Mouse (Mus musculus) adrenal gland, adult 18-20 months (tissue): ENCODE measurements around the gene Lrrc20. TPM values are rescaled to one million over a fixed set of nuclear protein-coding genes. Genes with fewer than 3 reads are reported as not detected.
A peak's percentile ranks its signal among the peaks of the same experiment; 100 is the strongest.
"Not testable (repeated sequence)": the region's sequence is repeated elsewhere in the genome, so short reads cannot be mapped to it uniquely, and the experiment has no call there.

Experiments
- DNase-seq, 2 experiments: peaks; one replicate each; pipeline ENCODE4 v3.0.0; 2021 to 2022; ENCODE audit warnings: low spot score in 2 of 2
- total RNA-seq, 2 experiments: library from RNA; stranded (reverse); gene quantifications; 1 replicate in 1 of 2; 2 replicates in 1 of 2; pipeline ENCODE4 v1.2.3; 2021

Gene Lrrc20
- total RNA-seq, 2 experiments from 2014 or later, result 7.4 to 15.9 TPM

DNA sequence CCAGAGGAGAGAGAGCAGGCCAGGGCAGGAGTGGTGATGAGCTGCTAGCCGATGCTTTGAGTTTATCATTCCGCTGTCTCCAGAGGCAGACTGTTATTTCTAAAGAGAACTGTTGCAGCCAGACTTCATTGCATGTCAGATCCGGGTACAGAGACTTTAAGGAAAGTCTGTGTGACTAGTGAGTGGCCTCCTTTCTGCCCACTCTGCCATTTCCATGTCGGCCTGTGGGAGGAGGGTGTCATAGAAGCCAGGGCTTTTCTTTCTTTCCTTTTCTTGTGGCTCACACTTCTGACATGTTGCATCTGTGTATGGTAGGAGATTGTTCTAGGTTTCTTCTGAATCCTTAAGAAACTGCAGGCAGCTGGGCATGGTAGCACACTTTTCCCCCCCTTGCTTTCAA, 88.8 kb downstream of the Lrrc20 start:
- no peak for DNase-seq

DNA sequence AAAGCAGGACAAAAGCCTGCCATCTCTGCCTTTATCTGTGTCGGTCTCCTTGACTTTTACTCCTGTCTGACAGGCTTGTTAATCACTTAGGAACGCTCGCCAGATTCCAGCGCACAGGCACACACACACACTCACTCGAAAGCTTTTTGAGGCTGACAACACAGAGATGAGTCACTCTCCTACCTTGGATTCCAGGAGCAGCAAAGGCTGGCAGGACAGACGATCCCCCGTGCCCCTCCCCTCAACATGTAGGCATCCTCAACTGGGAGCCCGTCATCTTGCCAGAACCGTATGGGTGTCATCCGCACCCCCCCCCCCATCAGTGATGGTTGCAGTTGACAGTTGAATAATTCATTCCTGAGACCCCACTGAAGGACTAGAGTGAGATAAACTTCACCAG, 94.6 kb downstream of the Lrrc20 start:
- peak in 1 of 2 experiments; percentile 31 for DNase-seq

DNA sequence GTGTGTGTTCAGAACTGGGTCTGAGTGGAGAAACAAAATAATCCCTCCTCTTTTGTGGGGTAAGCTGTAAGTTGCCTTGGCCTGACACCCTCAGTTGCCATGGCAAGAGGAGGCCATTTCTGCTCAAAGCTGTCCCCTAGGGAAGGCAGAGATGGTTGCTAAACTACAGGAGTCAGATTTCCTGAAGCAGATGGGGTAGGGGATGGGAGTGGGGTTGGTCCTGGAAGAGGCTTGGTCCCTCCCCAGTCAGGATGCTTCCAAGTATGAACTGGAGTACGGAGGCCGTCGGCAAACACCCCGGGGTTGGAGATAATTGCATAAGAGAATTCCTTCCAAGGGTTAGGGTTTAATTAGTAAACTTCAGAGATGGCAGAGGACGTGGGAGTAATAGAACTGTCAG, 96.5 kb downstream of the Lrrc20 start:
- DNase-seq, result no peak

DNA sequence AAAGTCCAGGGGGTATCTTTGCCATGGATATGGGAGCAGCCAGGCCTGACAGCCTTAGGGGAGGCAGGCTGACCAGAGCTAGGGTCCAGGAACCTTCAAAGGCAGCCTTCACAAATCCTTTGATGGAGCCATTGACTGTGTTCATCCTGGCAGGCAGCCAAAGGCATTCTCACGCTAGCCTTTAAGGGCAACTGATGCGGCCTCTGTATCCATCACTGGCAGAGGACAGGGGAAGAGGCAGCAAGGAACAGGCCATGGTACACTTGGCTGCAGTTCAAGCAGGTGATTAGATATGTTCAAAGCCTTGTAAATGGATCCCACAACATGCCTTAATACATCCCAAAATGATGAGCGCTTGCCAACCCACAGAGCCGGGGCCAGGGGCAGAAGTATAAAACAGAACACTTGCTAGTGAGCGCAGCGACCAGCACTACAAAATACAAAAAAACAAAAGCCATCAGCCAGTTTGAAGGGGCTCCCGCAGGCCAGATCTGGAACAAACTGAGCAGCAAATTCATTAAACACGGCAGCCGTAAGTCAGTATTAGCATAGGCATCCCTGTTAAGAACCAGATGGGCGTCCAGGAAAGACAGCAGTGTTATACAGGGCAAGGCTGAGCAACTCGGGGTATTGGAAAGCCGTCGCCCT, 100.6 kb downstream of the Lrrc20 start:
- DNase-seq, result peak; percentile 33 to 39

DNA sequence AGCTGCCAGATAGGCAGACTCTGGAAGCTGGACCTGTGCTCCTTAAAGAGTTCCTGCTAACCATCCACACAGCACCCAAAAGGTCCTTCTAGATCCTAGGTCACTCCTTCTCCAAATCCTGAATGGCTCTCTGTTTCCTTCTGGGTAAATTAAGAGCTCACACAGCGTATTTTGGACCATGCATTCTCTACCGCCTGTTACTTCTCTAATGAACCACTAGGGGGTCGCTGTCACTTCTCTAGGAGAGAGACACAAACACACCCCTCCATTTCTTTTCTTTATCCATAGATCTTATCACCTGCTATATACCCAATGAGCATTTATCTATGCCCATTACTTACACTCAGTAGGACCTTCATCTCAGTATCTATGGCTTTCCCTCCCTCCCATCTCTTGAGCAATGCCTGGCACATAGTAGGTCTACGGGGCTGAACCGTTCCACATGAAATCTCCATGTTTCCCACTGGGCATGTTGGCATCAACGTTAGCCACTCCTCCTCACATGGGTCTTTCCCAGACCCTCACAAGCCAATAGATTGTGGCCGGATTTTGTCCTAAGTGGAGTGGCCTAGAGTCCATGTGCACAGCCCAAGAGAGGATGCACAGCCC, 111.7 kb downstream of the Lrrc20 start:
- no peak for DNase-seq

DNA sequence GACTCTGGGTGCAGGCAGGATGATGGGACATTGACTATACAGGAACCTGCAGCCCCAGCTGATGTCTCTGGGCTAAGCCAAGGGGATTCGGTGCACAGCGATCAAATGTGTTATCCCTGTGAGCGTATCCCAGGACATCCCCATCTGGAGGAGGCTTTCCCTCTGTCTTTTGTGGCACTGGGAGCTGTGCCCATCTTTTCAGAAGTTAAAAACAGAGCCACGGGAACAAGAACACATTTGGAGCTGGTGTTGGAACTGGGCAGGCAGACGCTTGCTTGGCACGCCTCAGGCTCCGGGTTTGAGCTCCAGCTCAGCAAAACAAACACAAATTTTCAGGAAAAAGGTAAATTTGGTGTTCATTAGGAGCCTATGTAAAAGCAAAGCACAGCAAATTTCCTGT, 122.4 kb downstream of the Lrrc20 start:
- DNase-seq, result no peak

DNA sequence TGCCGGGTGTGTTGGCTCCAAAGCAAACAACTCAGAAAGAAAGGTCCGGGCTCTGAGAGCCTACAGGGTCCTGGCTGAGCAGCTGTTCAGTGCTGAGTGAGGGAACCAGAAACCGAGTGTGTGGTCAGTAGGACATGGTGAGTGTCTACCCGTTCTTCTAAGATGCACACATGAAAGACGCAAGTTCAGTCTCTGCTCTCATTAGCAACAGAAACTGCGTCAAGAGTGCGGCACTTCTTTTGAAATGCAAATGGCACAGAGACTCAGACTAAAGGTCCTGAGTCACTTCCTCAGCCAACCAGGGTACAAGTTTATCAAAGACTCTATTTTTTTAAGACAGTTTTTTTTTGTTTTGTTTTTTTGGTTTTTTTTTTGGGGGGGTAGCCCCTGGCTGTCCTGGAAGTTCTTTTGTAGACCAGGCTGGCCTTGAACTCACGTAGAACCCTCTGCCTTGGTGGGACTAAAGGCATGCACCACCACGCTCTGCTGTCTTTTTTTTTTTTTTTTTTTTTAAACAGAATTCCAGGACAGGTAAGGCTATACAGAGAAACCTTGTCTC, 124.0 kb downstream of the Lrrc20 start:
- no peak for DNase-seq

DNA sequence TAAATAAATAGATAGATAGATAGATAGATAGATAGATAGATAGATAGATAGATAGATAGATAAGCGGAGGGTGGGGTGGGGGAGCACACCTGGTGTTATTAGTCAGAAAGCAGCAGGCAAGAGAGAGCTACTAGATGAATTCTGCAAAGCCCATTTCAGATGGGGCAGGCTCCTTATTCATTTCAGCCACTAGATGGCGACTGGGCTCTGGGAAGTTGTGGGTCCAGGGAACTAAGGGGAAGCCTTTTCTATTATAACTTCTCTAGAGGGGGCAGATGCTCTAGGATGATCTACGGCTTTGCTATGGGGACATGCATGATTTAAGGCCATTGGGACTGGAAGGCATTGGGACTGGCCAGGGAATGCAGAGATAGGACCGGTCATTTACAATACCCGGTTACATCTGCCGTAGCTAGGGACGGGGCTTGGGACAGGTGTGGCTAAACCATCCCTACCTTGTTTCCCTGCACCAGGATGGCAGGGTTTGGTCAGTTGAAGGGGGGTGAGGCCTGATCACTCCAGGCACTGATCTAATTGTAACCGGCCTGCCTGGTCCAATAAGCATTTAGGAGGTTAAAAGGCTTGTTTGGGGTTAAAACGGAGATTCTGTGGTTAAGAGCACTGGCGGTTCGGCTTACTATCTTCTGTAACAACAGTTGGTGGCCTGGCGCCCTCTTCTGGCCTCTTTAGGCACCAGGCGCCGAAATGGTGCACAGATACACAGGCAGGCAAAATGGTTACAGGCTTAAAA, 126.9 kb downstream of the Lrrc20 start:
- DNase-seq, result peak; percentile 48 to 60

DNA sequence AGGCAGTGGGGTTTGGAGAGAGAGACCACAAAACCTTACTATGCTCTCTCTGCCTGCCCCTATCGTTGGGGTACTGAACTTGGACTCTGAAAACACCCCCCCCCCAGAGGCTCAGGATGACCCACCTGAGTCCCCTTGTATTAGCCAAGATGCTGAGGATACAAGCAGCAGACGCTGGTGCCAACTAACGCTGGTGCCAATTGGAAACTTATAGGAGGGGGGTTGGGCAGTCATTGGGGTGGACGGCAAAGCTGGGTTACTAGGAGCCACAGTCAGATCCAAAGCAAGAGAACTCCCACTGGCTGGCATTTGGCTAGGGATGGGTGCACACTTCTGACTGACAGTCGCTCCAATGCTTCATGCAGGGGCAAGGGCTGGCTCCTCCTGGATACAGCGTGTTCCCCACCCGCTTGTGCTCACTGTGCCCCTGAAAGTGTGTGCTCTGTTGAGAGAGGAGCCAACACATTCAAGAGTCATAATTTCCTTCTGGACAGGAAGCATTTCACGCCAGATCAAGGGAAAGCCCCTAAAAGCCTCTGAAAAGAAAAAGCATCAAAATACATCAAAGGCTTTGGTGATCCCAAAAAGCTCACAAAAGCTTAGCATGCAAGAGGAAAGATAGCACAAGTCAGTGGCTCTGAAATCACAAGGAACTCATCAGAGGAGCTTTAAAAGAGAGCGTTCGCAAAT, 128.9 kb downstream of the Lrrc20 start:
- DNase-seq, result no peak

DNA sequence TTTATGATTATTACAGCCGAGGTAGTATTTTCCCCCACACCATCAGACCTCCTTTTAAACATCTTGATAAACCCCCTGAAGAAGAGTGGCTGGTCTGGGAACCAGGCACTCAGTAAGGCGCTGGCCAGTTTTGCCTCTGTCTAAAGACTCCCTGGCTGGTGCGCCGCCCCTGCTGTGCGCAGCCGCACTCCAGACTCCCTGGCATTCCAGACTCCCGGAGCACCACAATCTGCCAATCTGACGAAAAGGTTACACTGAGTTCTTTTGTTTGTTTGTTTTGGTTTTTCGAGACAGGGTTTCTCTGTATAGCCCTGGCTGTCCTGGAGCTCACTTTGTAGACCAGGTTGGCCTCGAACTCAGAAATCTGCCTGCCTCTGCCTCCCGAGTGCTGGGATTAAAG, 129.8 kb downstream of the Lrrc20 start:
- DNase-seq, result not testable (repeated sequence)

DNA sequence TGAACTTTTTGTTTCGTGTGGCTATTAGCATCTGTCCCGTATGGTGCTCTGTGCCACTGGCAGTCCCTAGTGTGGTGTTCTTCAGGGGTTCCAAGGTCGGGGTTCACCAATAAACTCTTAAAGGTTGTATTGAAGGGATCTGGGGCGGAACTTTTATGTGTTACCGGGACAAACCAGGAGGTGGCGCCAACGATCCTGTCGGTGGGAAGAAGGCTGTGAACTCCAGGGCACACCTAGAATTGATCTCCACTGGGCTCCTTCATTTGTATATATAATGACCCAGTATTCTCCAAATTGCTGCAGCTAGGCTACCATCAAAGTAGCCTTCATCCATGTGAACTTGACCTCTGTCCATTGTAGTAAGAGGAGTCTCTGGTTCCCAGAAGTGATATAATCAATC, 130.2 kb downstream of the Lrrc20 start:
- DNase-seq, result peak; percentile 64 to 78

DNA sequence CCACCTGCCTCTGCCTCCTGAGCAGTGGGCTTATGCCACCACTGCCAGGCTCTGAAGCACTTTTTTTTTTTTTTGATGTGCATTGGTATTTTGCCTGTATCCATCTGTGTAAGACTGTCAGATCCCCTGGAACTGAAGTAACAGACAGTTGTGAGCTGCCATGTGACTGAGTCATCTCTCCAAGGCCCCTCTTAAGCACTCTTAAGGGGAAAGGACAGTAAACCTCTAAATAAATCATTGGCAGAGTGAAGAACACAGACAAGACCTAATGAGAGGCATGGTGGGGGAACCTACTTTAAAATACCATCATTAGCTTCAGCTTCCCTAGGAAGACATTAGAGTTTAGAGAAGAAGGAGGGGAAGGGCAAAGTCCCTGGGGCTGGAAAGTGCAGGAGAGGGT, 132.6 kb downstream of the Lrrc20 start:
- no peak for DNase-seq

DNA sequence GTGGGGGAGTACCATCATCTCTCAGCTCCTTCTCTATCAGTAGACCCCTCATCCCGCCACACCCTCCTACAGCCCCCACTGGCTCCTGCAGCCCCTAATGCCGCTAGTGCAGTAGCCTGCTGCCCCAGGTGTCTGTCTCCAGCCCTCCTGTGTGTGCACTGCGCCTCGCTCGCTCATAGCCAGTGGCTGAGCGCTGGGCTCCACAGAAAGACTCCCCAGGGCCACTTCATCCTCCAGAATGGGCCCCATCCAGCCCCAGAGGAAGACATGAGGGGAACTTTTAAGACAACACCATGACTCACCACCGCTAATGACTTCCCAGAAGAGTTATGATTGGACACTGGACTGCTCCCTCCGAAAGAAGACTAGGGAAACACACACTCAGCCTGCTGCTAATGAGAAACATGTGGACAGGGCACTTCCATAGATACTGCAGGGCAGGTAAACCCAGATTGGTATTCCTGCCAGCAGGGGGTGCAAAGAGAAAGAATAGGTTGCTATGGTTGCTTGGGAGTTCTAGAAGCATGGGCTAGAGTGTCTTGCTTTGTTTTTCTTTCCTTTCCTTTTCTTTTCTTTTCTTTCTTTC, 135.1 kb downstream of the Lrrc20 start:
- peak in 1 of 2 experiments; percentile 34 for DNase-seq

DNA sequence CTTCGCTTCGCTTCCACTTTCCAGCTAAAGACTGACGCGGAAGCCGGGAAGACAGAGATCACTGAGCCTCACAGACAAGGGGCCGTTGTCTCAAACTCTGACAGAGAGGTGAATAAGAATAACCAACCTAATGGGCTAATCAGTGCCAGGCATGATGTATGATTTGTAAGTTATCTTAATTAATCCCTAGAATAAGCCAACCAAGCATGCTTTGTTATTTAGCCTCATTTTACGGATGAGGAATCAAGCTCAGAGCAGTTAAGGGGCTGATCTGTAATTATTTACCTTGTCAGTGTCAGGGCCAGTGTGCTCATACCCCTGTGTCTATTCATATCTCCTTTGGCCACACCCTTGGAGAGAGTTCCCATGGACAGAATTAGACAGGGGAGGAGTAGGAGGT, 138.7 kb downstream of the Lrrc20 start:
- DNase-seq, result no peak

DNA sequence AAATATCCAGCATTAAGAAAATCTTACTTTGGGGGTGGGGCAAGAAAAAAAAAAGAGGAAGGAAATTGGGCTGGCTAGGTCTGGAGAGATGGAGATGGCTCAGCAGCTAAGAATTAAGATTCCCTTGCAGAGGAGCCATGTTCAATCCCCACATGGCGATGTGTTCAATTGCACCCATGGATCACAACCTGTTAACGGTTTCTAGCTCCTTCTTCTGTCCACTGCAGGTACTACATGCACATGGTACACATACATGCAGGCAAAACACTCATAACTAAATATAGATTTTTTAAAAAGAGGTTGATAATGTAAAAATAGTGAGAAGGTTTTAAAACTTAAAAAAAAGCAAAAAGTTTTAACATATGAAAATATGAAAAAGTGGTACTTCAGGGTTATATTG, 142.9 kb downstream of the Lrrc20 start:
- no peak for DNase-seq

DNA sequence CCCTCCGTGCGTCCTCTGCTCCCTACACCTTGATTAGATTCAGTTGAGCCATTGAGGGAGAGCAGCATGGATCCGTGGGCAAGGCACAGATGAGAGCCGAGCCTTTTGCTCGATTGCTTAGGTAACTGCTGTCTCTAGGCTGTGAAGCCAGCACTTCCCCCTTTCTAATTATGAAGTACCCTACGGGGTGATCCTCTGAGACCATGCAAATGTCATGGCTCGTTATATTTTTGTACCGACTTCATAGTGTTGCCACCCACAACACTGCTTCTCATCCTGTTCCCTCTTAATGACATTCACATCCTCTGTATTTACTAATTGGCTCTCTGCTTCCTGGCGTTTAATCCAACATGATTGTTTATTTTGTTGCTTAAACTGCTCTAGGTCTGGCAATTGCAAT, 146.1 kb downstream of the Lrrc20 start:
- DNase-seq, result no peak

DNA sequence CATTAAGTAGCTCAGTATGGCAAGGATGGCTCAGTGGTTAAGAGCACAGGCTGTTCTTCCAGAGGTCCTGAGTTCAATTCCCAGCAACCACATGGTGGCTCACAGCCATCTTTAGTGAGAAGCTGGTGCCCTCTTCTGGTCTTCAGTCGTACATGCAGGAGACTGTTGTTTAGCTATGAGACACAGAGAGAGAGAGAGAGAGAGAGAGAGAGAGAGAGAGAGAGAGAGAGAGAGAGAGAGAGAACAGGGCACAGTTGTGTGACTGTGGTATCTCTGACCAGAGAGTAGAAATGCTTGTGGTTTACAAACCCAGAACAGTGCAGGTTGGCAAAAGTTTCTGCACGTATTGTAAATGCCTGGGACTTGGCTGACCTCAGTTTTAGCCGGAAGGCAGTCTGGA, 148.3 kb downstream of the Lrrc20 start:
- not testable (repeated sequence) for DNase-seq

DNA sequence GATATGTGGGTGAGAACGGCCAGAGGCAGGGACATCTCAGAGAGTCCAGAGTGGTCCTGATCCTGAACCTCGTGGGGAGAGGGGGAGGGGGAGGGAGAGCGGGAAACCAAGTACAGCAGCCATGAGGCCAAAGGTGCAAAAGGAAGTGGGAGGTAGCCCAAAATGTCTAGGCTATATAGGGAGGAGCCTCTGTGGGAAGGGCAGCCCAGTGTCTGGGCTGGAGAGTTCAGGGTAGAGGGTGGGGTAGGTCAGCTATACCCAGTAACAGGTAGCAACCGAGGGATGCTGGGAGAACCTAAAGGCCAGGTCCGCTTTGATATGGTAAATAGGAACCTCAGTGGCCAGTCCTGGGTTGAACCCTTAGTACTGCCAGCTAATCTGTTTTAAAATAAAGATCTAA, 149.2 kb downstream of the Lrrc20 start:
- DNase-seq, result no peak

DNA sequence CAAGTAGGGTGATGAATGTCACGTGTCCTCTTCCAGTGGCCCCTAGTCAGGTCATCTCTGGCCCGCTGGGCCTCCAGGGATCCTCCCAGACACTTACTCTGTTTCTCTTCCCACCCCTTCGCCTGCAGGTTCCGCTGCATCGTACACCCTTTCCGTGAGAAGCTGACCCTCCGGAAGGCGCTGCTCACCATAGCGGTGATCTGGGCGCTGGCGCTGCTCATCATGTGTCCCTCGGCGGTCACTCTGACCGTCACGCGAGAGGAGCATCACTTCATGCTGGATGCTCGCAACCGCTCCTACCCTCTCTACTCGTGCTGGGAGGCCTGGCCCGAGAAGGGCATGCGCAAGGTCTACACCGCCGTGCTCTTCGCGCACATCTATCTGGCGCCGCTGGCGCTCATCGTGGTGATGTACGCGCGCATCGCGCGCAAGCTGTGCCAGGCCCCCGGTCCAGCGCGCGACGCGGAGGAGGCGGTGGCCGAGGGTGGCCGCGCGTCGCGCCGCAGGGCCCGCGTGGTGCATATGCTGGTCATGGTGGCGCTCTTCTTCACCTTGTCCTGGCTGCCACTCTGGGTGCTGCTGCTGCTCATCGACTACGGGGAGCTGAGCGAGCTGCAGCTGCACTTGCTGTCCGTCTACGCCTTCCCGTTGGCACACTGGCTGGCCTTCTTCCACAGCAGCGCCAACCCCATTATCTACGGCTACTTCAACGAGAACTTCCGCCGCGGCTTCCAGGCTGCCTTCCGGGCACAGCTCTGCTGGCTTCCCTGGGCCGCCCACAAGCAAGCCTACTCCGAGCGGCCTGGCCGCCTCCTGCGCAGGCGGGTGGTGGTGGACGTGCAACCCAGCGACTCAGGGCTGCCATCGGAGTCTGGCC, 150.0 kb downstream of the Lrrc20 start:
- peak in 1 of 2 experiments; percentile 31 for DNase-seq

DNA sequence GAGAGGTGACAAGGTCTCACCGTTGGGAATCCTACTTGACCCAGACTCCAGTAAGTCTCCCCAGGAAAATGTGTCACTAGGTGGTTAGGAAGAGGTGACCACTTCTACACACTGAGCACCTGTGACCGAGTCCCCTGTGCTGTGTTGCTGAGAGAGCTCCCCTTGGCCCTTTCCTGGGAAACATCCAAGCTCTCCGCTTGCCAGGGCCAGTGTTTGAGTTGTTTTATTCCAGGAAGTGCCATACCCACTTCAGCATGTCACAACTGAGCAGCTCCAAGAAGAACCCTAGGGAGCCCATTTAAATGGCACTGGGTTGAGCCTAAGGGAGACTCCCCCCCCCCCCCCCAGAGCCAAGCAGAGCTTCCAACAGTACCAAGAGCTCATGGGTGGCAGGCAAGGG, 150.9 kb downstream of the Lrrc20 start:
- DNase-seq, result no peak
